ENCODE assay signal across 11 mouse cellular contexts in genomic region chr6:112903226-112903625, GRCm38 (mm10). TPM values are rescaled to one million over a fixed set of nuclear protein-coding genes. Genes with fewer than 3 reads are reported as not detected.
DNase-seq lines count a peak whose midpoint lies in the region; ATAC-seq and TF ChIP-seq lines count a peak whose summit lies in the region.
"Had no signal": no experiment of that assay in that cellular context is flagged by ENCODE, and none has a peak within 500 bp of the region (broad histone marks: within the 10 kb centered on the region; RNA-seq: fewer than 3 reads in every experiment).

No protein-coding gene starts in this region.

- no peaks in the 10 kb centered on the region for H3K36me3 ChIP-seq in liver, embryonic 12.5 days
- 0 out of 2 replicates have a peak, but pooled peaks cover 5% of the 10 kb centered on the region for H3K36me3 ChIP-seq in forebrain, embryonic 13.5 days (ENCODE audit: poor library complexity, severe bottlenecking)
- H3K36me3 ChIP-seq in midbrain, embryonic 10.5 days: peaks cover 35% of the 10 kb centered on the region
- no peaks in the 10 kb centered on the region for H3K36me3 ChIP-seq in stomach, embryonic 15.5 days
- H3K36me3 ChIP-seq in lung, postnatal 0 days (ENCODE audit: insufficient read depth, low read length): no peaks in the 10 kb centered on the region

- H3K27me3 ChIP-seq in liver, embryonic 12.5 days (replicated peaks): no peaks in the 10 kb centered on the region
- H3K27me3 ChIP-seq in forebrain, embryonic 13.5 days: no peaks in the 10 kb centered on the region
- H3K27me3 ChIP-seq in midbrain, embryonic 10.5 days (ENCODE audit: low read depth, poor library complexity, severe bottlenecking): no peaks in the 10 kb centered on the region
- H3K27me3 ChIP-seq in stomach, embryonic 15.5 days (replicated peaks): no peaks in the 10 kb centered on the region
- H3K27me3 ChIP-seq in lung, postnatal 0 days (replicated peaks; ENCODE audit: insufficient read depth, low read length): no peaks in the 10 kb centered on the region

- peaks cover 37% of the 10 kb centered on the region for H3K4me1 ChIP-seq in liver, embryonic 12.5 days
- peaks cover 61% of the 10 kb centered on the region for H3K4me1 ChIP-seq in forebrain, embryonic 13.5 days
- peaks cover 75% of the 10 kb centered on the region for H3K4me1 ChIP-seq in midbrain, embryonic 10.5 days
- H3K4me1 ChIP-seq in stomach, embryonic 15.5 days: no peaks in the 10 kb centered on the region; the same call in 1 of the 2 replicates
- H3K4me1 ChIP-seq in lung, postnatal 0 days (ENCODE audit: insufficient read depth, low read depth, low read length): no peaks in the 10 kb centered on the region

- DNase-seq in liver: no peak
- DNase-seq in midbrain, embryonic 10.5 days (ENCODE audit: low spot score): peak; percentile 84
- no peak for DNase-seq in lung, postnatal 0 days (ENCODE audit: low spot score)
- no peak for DNase-seq in yolk sac, embryonic 10.5 days (ENCODE audit: low spot score)
- DNase-seq: adrenal gland, adult 8-10 months; kidney, adult 2 months; thymus, postnatal 36 days had no signal

- 37% methylated on average over 7 of the region's 7 CpGs for WGBS in liver, embryonic 12.5 days (ENCODE audit: insufficient replicate concordance)
- WGBS in forebrain, embryonic 13.5 days: under 1% methylated on average over 7 of the region's 7 CpGs
- WGBS in midbrain, embryonic 10.5 days: 5% methylated on average over 7 of the region's 7 CpGs
- WGBS in stomach, embryonic 15.5 days: 20% methylated on average over 7 of the region's 7 CpGs
- WGBS in lung, postnatal 0 days: 38% methylated on average over 7 of the region's 7 CpGs

- no peak for TF ChIP-seq EP300 in lung, postnatal 0 days (IDR thresholded peaks at IDR 0.05)

- 0 out of 2 replicates have a peak overlapping the region, but pooled peaks have one; percentile 18 for H3K4me2 ChIP-seq in liver, embryonic 12.5 days
- H3K4me2 ChIP-seq in forebrain, embryonic 13.5 days: peak overlapping the region; percentile 43
- no peak overlapping the region for H3K4me2 ChIP-seq in stomach, embryonic 15.5 days
- H3K4me2 ChIP-seq in lung, postnatal 0 days (replicated peaks; ENCODE audit: low read depth, low read length): no peak overlapping the region

- H3K27ac ChIP-seq in liver, embryonic 12.5 days: no peak overlapping the region
- H3K27ac ChIP-seq in forebrain, embryonic 13.5 days: peak overlapping the region; percentile 97
- H3K27ac ChIP-seq in midbrain, embryonic 10.5 days (replicated peaks): peak overlapping the region; percentile 87
- peak overlapping the region; percentile 31; the same call in 1 of the 2 replicates for H3K27ac ChIP-seq in stomach, embryonic 15.5 days
- no peak overlapping the region for H3K27ac ChIP-seq in lung, postnatal 0 days (ENCODE audit: low read length)

- no peaks in the 10 kb centered on the region for H3K9me3 ChIP-seq in liver, embryonic 12.5 days (replicated peaks)
- H3K9me3 ChIP-seq in forebrain, embryonic 13.5 days (replicated peaks): no peaks in the 10 kb centered on the region
- H3K9me3 ChIP-seq in midbrain, embryonic 10.5 days (replicated peaks): no peaks in the 10 kb centered on the region
- H3K9me3 ChIP-seq in stomach, embryonic 15.5 days: no peaks in the 10 kb centered on the region
- H3K9me3 ChIP-seq in lung, postnatal 0 days (ENCODE audit: low read length): no peaks in the 10 kb centered on the region

- ATAC-seq in liver, embryonic 12.5 days: no peak
- ATAC-seq in forebrain, embryonic 13.5 days: peak; percentile 78
- no peak; the same call in 1 of the 2 replicates for ATAC-seq in stomach, embryonic 15.5 days (ENCODE audit: insufficient read depth, low FRiP score, low read depth)
- no peak for ATAC-seq in activated CD4-positive, CD25-positive, alpha-beta regulatory T cell, adult 4 months
- no peak for ATAC-seq in lung, postnatal 0 days

- TF ChIP-seq CTCF in lung, postnatal 0 days (IDR thresholded peaks at IDR 0.05): no peak

- H3K4me3 ChIP-seq in liver, embryonic 12.5 days: no peak overlapping the region
- peak overlapping the region; percentile 9; the same call in 1 of the 2 replicates for H3K4me3 ChIP-seq in forebrain, embryonic 13.5 days
- H3K4me3 ChIP-seq in midbrain, embryonic 10.5 days: peak overlapping the region; percentile 41
- no peak overlapping the region for H3K4me3 ChIP-seq in stomach, embryonic 15.5 days (replicated peaks)
- no peak overlapping the region for H3K4me3 ChIP-seq in lung, postnatal 0 days (ENCODE audit: low read depth, low read length)

- H3K9ac ChIP-seq in liver, embryonic 12.5 days: no peak overlapping the region
- peak overlapping the region; percentile 37 for H3K9ac ChIP-seq in forebrain, embryonic 13.5 days
- no peak overlapping the region for H3K9ac ChIP-seq in stomach, embryonic 15.5 days
- H3K9ac ChIP-seq in lung, postnatal 0 days (replicated peaks; ENCODE audit: low read depth): no peak overlapping the region

RNA-seq across cellular contexts. Expression of gene Srgap3, which starts 43.8 kb away (rescaled TPM):
- polyA plus RNA-seq in liver, embryonic 12.5 days (2016; fragmentation: Nextera tagmentation; extraction: Ambion mirVana): 0.85 and 1.3 TPM in 2 replicates
- 30.1 and 33.6 TPM in 2 replicates for polyA plus RNA-seq in forebrain, embryonic 13.5 days (2015; fragmentation: Nextera tagmentation; extraction: Ambion mirVana)
- polyA plus RNA-seq in midbrain, embryonic 10.5 days (2016; fragmentation: Nextera tagmentation; extraction: Ambion mirVana): 30.9 and 44.7 TPM in 2 replicates
- 5.3 and 6.6 TPM in 2 replicates for polyA plus RNA-seq in stomach, embryonic 15.5 days (2015; fragmentation: Nextera tagmentation; extraction: Ambion mirVana)
- under 1 TPM; 0.29 to 0.31 TPM for polyA plus RNA-seq in activated CD4-positive, CD25-positive, alpha-beta regulatory T cell, adult 4 months (2017; shearing (Covaris generic))
- polyA plus RNA-seq in lung, postnatal 0 days (2015; fragmentation: Nextera tagmentation; extraction: Ambion mirVana): 0.30 and 0.35 TPM in 2 replicates

Comparison
In these comparisons a context has a peak if more than half of its experiments do, and no peak if none do; other contexts are left out.
1. H3K27ac ChIP-seq: peak in forebrain, embryonic 13.5 days (single experiment), midbrain, embryonic 10.5 days (single experiment) and stomach, embryonic 15.5 days (single experiment); none in liver, embryonic 12.5 days (single experiment) and lung, postnatal 0 days (single experiment).
2. H3K4me2 ChIP-seq: peak in liver, embryonic 12.5 days (single experiment) and forebrain, embryonic 13.5 days (single experiment); none in stomach, embryonic 15.5 days (single experiment) and lung, postnatal 0 days (single experiment).
3. H3K4me3 ChIP-seq: peak in forebrain, embryonic 13.5 days (single experiment) and midbrain, embryonic 10.5 days (single experiment); none in liver, embryonic 12.5 days (single experiment), stomach, embryonic 15.5 days (single experiment) and lung, postnatal 0 days (single experiment).